Mouse (Mus musculus) MEL (cell line): ENCODE data around the gene Cdh22. TPM values are rescaled to one million over a fixed set of nuclear protein-coding genes. Genes with fewer than 3 reads are reported as not detected.

Experiments used
- DNase-seq: peaks from one replicate; pipeline ENCODE4 v3.0.0; 2011; ENCODE audit warnings: low read depth, low spot score
- H3K27ac ChIP-seq: 2 replicates; pipeline ENCODE4 v1.5.1; 2012; ENCODE audit warnings: low read depth, mild to moderate bottlenecking, control low read depth, low read length, moderate library complexity; ENCODE audit not compliant: control insufficient read depth
- H3K27me3 ChIP-seq, 2 experiments: fragments of 150-350 bp in 1 of 2; sonication (generic) in 1 of 2; 2 replicates each; pipeline ENCODE4 v1.6.1; 2012; ENCODE audit warnings: low read length in 2 of 2, mild to moderate bottlenecking in 2 of 2, improper control_type of control experiment in 1 of 2, moderate library complexity in 1 of 2; ENCODE audit not compliant: insufficient read depth in 2 of 2, control insufficient read depth in 1 of 2
- H3K36me3 ChIP-seq, 2 experiments: 2 replicates each; pipeline ENCODE4 v1.6.1; 2012 to 2014; ENCODE audit warnings: low read length in 2 of 2, improper control_type of control experiment in 1 of 2, inconsistent platforms in 1 of 2, mild to moderate bottlenecking in 1 of 2; ENCODE audit not compliant: insufficient read depth in 2 of 2, control insufficient read depth in 1 of 2
- H3K4me1 ChIP-seq, 2 experiments: fragments of 150-350 bp in 1 of 2; sonication (generic) in 1 of 2; 2 replicates each; pipeline ENCODE4 v1.6.1; 2012; ENCODE audit warnings: low read length in 2 of 2, improper control_type of control experiment in 1 of 2, mild to moderate bottlenecking in 1 of 2; ENCODE audit not compliant: insufficient read depth in 2 of 2, control insufficient read depth in 1 of 2
- H3K4me3 ChIP-seq, 2 experiments: fragments of 150-350 bp in 1 of 2; sonication (generic) in 1 of 2; 2 replicates each; pipeline ENCODE4 v1.5.1; 2012; ENCODE audit warnings: low read depth in 2 of 2, low read length in 2 of 2, mild to moderate bottlenecking in 2 of 2, moderate library complexity in 2 of 2, control low read depth in 1 of 2, improper control_type of control experiment in 1 of 2; ENCODE audit not compliant: control insufficient read depth in 1 of 2, insufficient read depth in 1 of 2
- H3K79me2 ChIP-seq: 2 replicates; pipeline ENCODE4 v1.6.1; 2012; ENCODE audit warnings: mild to moderate bottlenecking, low read length, moderate library complexity; ENCODE audit not compliant: control insufficient read depth, poor library complexity, insufficient read depth
- H3K9ac ChIP-seq: 2 replicates; pipeline ENCODE4 v1.6.1; 2012; ENCODE audit warnings: low read depth, mild to moderate bottlenecking, control low read depth, low read length, moderate library complexity; ENCODE audit not compliant: control insufficient read depth, poor library complexity, severe bottlenecking
- H3K9me3 ChIP-seq: fragments of 150-350 bp; sonication (generic); replicated peaks from 2 replicates; pipeline ENCODE4 v1.6.1; 2012; ENCODE audit warnings: mild to moderate bottlenecking, low read length, improper control_type of control experiment, moderate library complexity; ENCODE audit not compliant: insufficient read depth
- BHLHE40 ChIP-seq: IDR thresholded peaks from 2 replicates; pipeline ENCODE4 v1.6.1; 2012; ENCODE audit warnings: low read depth, mild to moderate bottlenecking, inconsistent platforms, low read length, improper control_type of control experiment, borderline replicate concordance
- CHD2 ChIP-seq: IDR thresholded peaks from 2 replicates; pipeline ENCODE4 v1.6.1; 2011; ENCODE audit warnings: low read length, improper control_type of control experiment
- CTCF ChIP-seq, 3 experiments: IDR thresholded peaks in 2 of 3; conservative IDR thresholded peaks in 1 of 3; 2 replicates each; pipeline ENCODE4 v1.5.1; 2011 to 2012; ENCODE audit warnings: low read length in 3 of 3, low read depth in 2 of 3, mild to moderate bottlenecking in 2 of 3, improper control_type of control experiment in 1 of 3, inconsistent platforms in 1 of 3, mixed read lengths in 1 of 3, moderate library complexity in 1 of 3; ENCODE audit not compliant: control insufficient read depth in 1 of 3, insufficient read depth in 1 of 3, poor library complexity in 1 of 3, severe bottlenecking in 1 of 3
- E2F4 ChIP-seq: IDR thresholded peaks from 2 replicates; pipeline ENCODE4 v1.6.1; 2011; ENCODE audit warnings: low read depth, low read length, improper control_type of control experiment, borderline replicate concordance
- ETS1 ChIP-seq: IDR thresholded peaks from 2 replicates; pipeline ENCODE4 v1.6.1; 2012; ENCODE audit warnings: low read depth, mild to moderate bottlenecking, inconsistent platforms, low read length, improper control_type of control experiment, moderate library complexity
- GABPA ChIP-seq: IDR thresholded peaks from 2 replicates; pipeline ENCODE4 v1.6.1; 2012; ENCODE audit warnings: low read depth, mild to moderate bottlenecking, inconsistent platforms, low read length, improper control_type of control experiment, moderate library complexity
- KAT2A ChIP-seq: conservative IDR thresholded peaks from 2 replicates; pipeline ENCODE4 v1.6.1; 2012; ENCODE audit warnings: low read depth, low read length, improper control_type of control experiment, inconsistent platforms
- MAFK ChIP-seq: IDR thresholded peaks from 2 replicates; pipeline ENCODE4 v1.6.1; 2011; ENCODE audit warnings: low read depth, mild to moderate bottlenecking, low read length, improper control_type of control experiment, borderline replicate concordance
- MAX ChIP-seq: IDR thresholded peaks from 2 replicates; pipeline ENCODE4 v1.6.1; 2011; ENCODE audit warnings: low read length, improper control_type of control experiment
- MAZ ChIP-seq: IDR thresholded peaks from 2 replicates; pipeline ENCODE4 v1.6.1; 2012; ENCODE audit warnings: low read depth, mild to moderate bottlenecking, inconsistent platforms, low read length, improper control_type of control experiment
- MEF2A ChIP-seq: IDR thresholded peaks from 2 replicates; pipeline ENCODE4 v1.6.1; 2014; ENCODE audit warnings: low read depth, mild to moderate bottlenecking, inconsistent platforms, low read length, improper control_type of control experiment; ENCODE audit not compliant: poor library complexity, insufficient replicate concordance, severe bottlenecking; ENCODE audit errors: extremely low read depth
- MYC ChIP-seq: IDR thresholded peaks from 2 replicates; pipeline ENCODE4 v1.6.1; 2011; ENCODE audit warnings: low read depth, mild to moderate bottlenecking, low read length, improper control_type of control experiment, moderate library complexity
- NELFE ChIP-seq: IDR thresholded peaks from 2 replicates; pipeline ENCODE4 v1.6.1; 2011; ENCODE audit warnings: low read depth, low read length, improper control_type of control experiment
- POLR2AphosphoS2 ChIP-seq: IDR thresholded peaks from 2 replicates; pipeline ENCODE4 v1.6.1; 2011; ENCODE audit warnings: low read length, improper control_type of control experiment
- RAD21 ChIP-seq: IDR thresholded peaks from 2 replicates; pipeline ENCODE4 v1.6.1; 2011; ENCODE audit warnings: mild to moderate bottlenecking, low read depth, low read length, improper control_type of control experiment
- RCOR1 ChIP-seq: IDR thresholded peaks from 2 replicates; pipeline ENCODE4 v1.6.1; 2012; ENCODE audit warnings: low read depth, mild to moderate bottlenecking, inconsistent platforms, low read length, improper control_type of control experiment
- SMC3 ChIP-seq: IDR thresholded peaks from 2 replicates; pipeline ENCODE4 v1.6.1; 2011; ENCODE audit warnings: low read depth, low read length, improper control_type of control experiment
- TBP ChIP-seq: IDR thresholded peaks from 2 replicates; pipeline ENCODE4 v1.8.0; 2011; ENCODE audit warnings: low read depth, low read length, improper control_type of control experiment
- UBTF ChIP-seq: IDR thresholded peaks from 2 replicates; pipeline ENCODE4 v1.6.1; 2012; ENCODE audit warnings: low read depth, mild to moderate bottlenecking, inconsistent platforms, low read length, improper control_type of control experiment, moderate library complexity, borderline replicate concordance; ENCODE audit not compliant: insufficient read depth
- USF1 ChIP-seq: IDR thresholded peaks from 2 replicates; pipeline ENCODE4 v1.6.1; 2014; ENCODE audit warnings: low read depth, mild to moderate bottlenecking, inconsistent platforms, low read length, improper control_type of control experiment, moderate library complexity
- USF2 ChIP-seq, 2 experiments: IDR thresholded peaks; 2 replicates each; pipeline ENCODE4 v1.6.1; 2011 to 2012; ENCODE audit warnings: improper control_type of control experiment in 2 of 2, low read length in 2 of 2, borderline replicate concordance in 1 of 2, inconsistent platforms in 1 of 2, low read depth in 1 of 2, mild to moderate bottlenecking in 1 of 2; ENCODE audit not compliant: insufficient read depth in 1 of 2
- ZC3H11A ChIP-seq: IDR thresholded peaks from 2 replicates; pipeline ENCODE4 v1.6.1; 2012; ENCODE audit warnings: low read depth, mild to moderate bottlenecking, inconsistent platforms, low read length, improper control_type of control experiment
- ZKSCAN1 ChIP-seq: IDR thresholded peaks from 2 replicates; pipeline ENCODE4 v1.6.1; 2012; ENCODE audit warnings: low read depth, mild to moderate bottlenecking, inconsistent platforms, low read length, improper control_type of control experiment, moderate library complexity
- ZMIZ1 ChIP-seq: IDR thresholded peaks from 2 replicates; pipeline ENCODE4 v1.6.1; 2012; ENCODE audit warnings: low read depth, mild to moderate bottlenecking, inconsistent platforms, low read length, improper control_type of control experiment, moderate library complexity
- polyA plus RNA-seq, 2 experiments: library from polyadenylated mRNA; stranded (reverse) in 1 of 2; unstranded in 1 of 2; fragments of >175 nt in 1 of 2; fragments of >200 nt in 1 of 2; gene quantifications; 2 replicates each; pipeline versions ENCODE4 v1.2.1 to v1.2.4; 2012; ENCODE audit warnings: low replicate concordance in 2 of 2, low read depth in 1 of 2; ENCODE audit not compliant: insufficient read length in 2 of 2, insufficient read depth in 1 of 2, missing spikeins in 1 of 2
- total RNA-seq: library from RNA; depleted of rRNA; stranded (reverse); fragments of 300-350 nt; gene quantifications from 2 replicates; pipeline ENCODE4 v1.2.3, GENCODE M21; 2012

The Cdh22 gene
- total and polyA plus RNA-seq, 3 experiments, result not detected

DNA sequence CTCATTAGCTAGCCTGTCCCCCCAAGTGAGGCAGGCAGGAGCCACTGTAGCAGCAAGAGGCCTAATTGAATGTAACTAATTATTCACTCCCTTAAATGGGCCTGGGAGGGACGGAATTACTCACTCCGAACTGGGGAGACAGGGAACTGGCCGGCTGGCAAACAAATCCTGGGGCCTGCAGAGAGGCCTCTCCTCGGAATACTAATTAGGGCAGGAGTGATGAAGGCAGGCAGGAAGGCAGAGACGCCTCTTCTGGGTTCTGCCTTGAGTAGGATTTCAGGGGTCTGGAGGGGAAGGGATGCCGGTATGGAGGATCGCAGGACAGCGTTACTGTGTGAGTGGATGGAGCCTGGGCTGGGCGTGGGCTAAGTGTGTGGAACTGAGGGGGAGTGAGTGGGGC lies 157.6 kb downstream of the Cdh22 start:
- Histone ChIP-seq H3K36me3 (no peaks in the 10 kb centered on the region), H3K4me3 (no peak overlapping the region), H3K9me3 (no peaks in the 10 kb centered on the region), H3K27ac (no peak overlapping the region), H3K27me3 (no peaks in the 10 kb centered on the region), H3K79me2 (no peaks in the 10 kb centered on the region), H3K9ac (no peak overlapping the region), H3K4me1 (no peaks in the 10 kb centered on the region)
- TF ChIP-seq MYC, result no peak
- TF ChIP-seq USF2 (IDR thresholded peaks at IDR 0.05; ENCODE audit: borderline replicate concordance in 1 of 2, insufficient read depth in 1 of 2, low read depth in 1 of 2, low read length in 2 of 2), result no peak
- TF ChIP-seq E2F4, result no peak
- TF ChIP-seq POLR2AphosphoS2, result no peak
- TF ChIP-seq GABPA, result no peak
- TF ChIP-seq CTCF (IDR thresholded peaks at IDR 0.05 in 2 of 3, conservative IDR thresholded peaks at IDR 0.05 in 1 of 3; ENCODE audit: control insufficient read depth in 1 of 3, insufficient read depth in 1 of 3, low read depth in 2 of 3, low read length in 3 of 3, poor library complexity in 1 of 3, severe bottlenecking in 1 of 3), result no peak
- TF ChIP-seq ZMIZ1, result no peak
- TF ChIP-seq ZC3H11A, result no peak
- no peak for DNase-seq

- DNase-seq, result peak; percentile 73
- Histone ChIP-seq H3K36me3 (no peaks in the 10 kb centered on the region), H3K9ac (no peak overlapping the region), H3K4me1 (no peaks in the 10 kb centered on the region), H3K27ac (no peak overlapping the region), H3K79me2 (no peaks in the 10 kb centered on the region), H3K9me3 (no peaks in the 10 kb centered on the region), H3K27me3 (no peaks in the 10 kb centered on the region), H3K4me3 (no peak overlapping the region)
- peak; percentile 97 for TF ChIP-seq ZC3H11A
- no peak for TF ChIP-seq MAFK
- TF ChIP-seq SMC3, result peak; percentile 95
- TF ChIP-seq USF2 (IDR thresholded peaks at IDR 0.05; ENCODE audit: borderline replicate concordance in 1 of 2, insufficient read depth in 1 of 2, low read depth in 1 of 2, low read length in 2 of 2), result no peak
- no peak for TF ChIP-seq USF1
- no peak for TF ChIP-seq E2F4
- no peak for TF ChIP-seq RCOR1
- no peak for TF ChIP-seq BHLHE40
- TF ChIP-seq GABPA, result no peak
- no peak for TF ChIP-seq CHD2
- TF ChIP-seq NELFE, result no peak
- TF ChIP-seq POLR2AphosphoS2, result no peak
- TF ChIP-seq UBTF, result no peak
- peak; percentile 90 to 91 (median 91) for TF ChIP-seq CTCF (IDR thresholded peaks at IDR 0.05 in 2 of 3, conservative IDR thresholded peaks at IDR 0.05 in 1 of 3; ENCODE audit: control insufficient read depth in 1 of 3, insufficient read depth in 1 of 3, low read depth in 2 of 3, low read length in 3 of 3, poor library complexity in 1 of 3, severe bottlenecking in 1 of 3)
- no peak for TF ChIP-seq TBP
- TF ChIP-seq ZKSCAN1, result no peak
- TF ChIP-seq MEF2A, result no peak
- TF ChIP-seq ETS1, result no peak
- TF ChIP-seq MAX, result no peak
- TF ChIP-seq RAD21, result peak; percentile 92
- TF ChIP-seq MAZ, result no peak
- TF ChIP-seq KAT2A, result no peak
Measured at GRCm38 (mm10) chr2:165074937-165075336, 159.7 kb downstream of the Cdh22 start.
